Mouse (Mus musculus) intestine, postnatal 0 days (tissue): Measurements from ENCODE around the gene Dnmt3l. TPM values are rescaled to one million over a fixed set of nuclear protein-coding genes. Genes with fewer than 3 reads are reported as not detected.
"Not testable (repeated sequence)": the region's sequence is repeated elsewhere in the genome, so short reads cannot be mapped to it uniquely, and the experiment has no call there.

Experiments
- ATAC-seq: fragments of 200-750 bp; cut with Nextera tagmentation; 2 replicates; pipeline ENCODE4 v1.8.0; 2017; ENCODE audit warnings: mild to moderate bottlenecking, moderate TSS enrichment, moderate library complexity
- H3K27ac ChIP-seq: fragments of 300-500 bp; sonication (generic); 2 replicates; pipeline ENCODE4 v1.5.1; 2014; ENCODE audit warnings: mild to moderate bottlenecking, low read depth, low read length, moderate library complexity
- H3K27me3 ChIP-seq: fragments of 300-500 bp; sonication (generic); replicated peaks from 2 replicates; pipeline ENCODE4 v1.6.1; 2014; ENCODE audit warnings: low read length, mixed read lengths; ENCODE audit not compliant: control insufficient read depth, insufficient read depth
- H3K36me3 ChIP-seq: fragments of 300-500 bp; sonication (generic); 2 replicates; pipeline ENCODE4 v1.6.1; 2014; ENCODE audit warnings: mild to moderate bottlenecking, moderate library complexity; ENCODE audit not compliant: control insufficient read depth, insufficient read depth
- H3K4me1 ChIP-seq: fragments of 300-500 bp; sonication (generic); replicated peaks from 2 replicates; pipeline ENCODE4 v1.6.1; 2014; ENCODE audit warnings: antibody characterized with exemption, low read length, mixed read lengths; ENCODE audit not compliant: control insufficient read depth, insufficient read depth
- H3K4me2 ChIP-seq: fragments of 300-500 bp; sonication (generic); replicated peaks from 2 replicates; pipeline ENCODE4 v1.6.1; 2014; ENCODE audit warnings: low read depth, mild to moderate bottlenecking, moderate library complexity
- H3K4me3 ChIP-seq: fragments of 300-500 bp; sonication (generic); 2 replicates; pipeline ENCODE4 v1.5.1; 2014; ENCODE audit warnings: low read depth, low read length
- H3K9ac ChIP-seq: fragments of 300-500 bp; sonication (generic); 2 replicates; pipeline ENCODE4 v1.6.1; 2014; ENCODE audit warnings: mild to moderate bottlenecking, low read depth, low read length
- H3K9me3 ChIP-seq: fragments of 300-500 bp; sonication (generic); 2 replicates; pipeline ENCODE4 v1.6.1; 2016; ENCODE audit warnings: mixed run types; ENCODE audit not compliant: control insufficient read depth
- CTCF ChIP-seq: sonication (generic); IDR thresholded peaks from 2 replicates; pipeline ENCODE4 v1.5.1; 2016; ENCODE audit warnings: low read depth, mild to moderate bottlenecking, control low read depth, antibody characterized with exemption, moderate library complexity
- WGBS: fragments of 180-500 bp; shearing (Covaris S2); extraction: QIAGEN DNeasy Blood & Tissue Kit; methylation state at CpG from one replicate; pipeline ENCODE4 v1.1.7; 2014; 5-methylcytosine and 5-hydroxymethylcytosine counted together
- polyA plus RNA-seq: library from polyadenylated mRNA; unstranded; fragments of >200 nt; fragmentation: Nextera tagmentation; extraction: Ambion mirVana; gene quantifications from 2 replicates; pipeline ENCODE4 v1.2.1, GENCODE M21; 2015

The Dnmt3l gene
- polyA plus RNA-seq, 1 experiment from 2014 or later = 0.31 TPM

- Histone ChIP-seq H3K27ac (no peak overlapping the region), H3K4me1 (no peaks in the 10 kb centered on the region), H3K27me3 (no peaks in the 10 kb centered on the region), H3K4me2 (no peak overlapping the region), H3K9ac (no peak overlapping the region), H3K9me3 (no peaks in the 10 kb centered on the region), H3K36me3 (no peaks in the 10 kb centered on the region), H3K4me3 (no peak overlapping the region)
- ATAC-seq = no peak
- 89% methylated on average over 23 of the region's 23 CpGs for WGBS
- TF ChIP-seq CTCF = no peak
Measured at GRCm38 (mm10) chr10:78091865-78092724, 50.3 kb downstream of the Dnmt3l start.

- no peaks in the 10 kb centered on the region for H3K4me1 ChIP-seq
- 86% methylated on average over 13 of the region's 13 CpGs for WGBS
- no peak overlapping the region for H3K4me2 ChIP-seq
- no peaks in the 10 kb centered on the region for H3K36me3 ChIP-seq
- no peaks in the 10 kb centered on the region for H3K27me3 ChIP-seq
- no peak overlapping the region for H3K9ac ChIP-seq
- no peak overlapping the region for H3K27ac ChIP-seq
- no peak overlapping the region for H3K4me3 ChIP-seq
- H3K9me3 ChIP-seq = no peaks in the 10 kb centered on the region
- ATAC-seq = no peak
- TF ChIP-seq CTCF = no peak
Measured at GRCm38 (mm10) chr10:78092725-78093029, 50.9 kb downstream of the Dnmt3l start.

- TF ChIP-seq CTCF = no peak
- H3K36me3 ChIP-seq = no peaks in the 10 kb centered on the region
- no peaks in the 10 kb centered on the region for H3K27me3 ChIP-seq
- H3K27ac ChIP-seq = no peak overlapping the region
- no peak overlapping the region for H3K9ac ChIP-seq
- no peak for ATAC-seq
- no peaks in the 10 kb centered on the region for H3K9me3 ChIP-seq
- no peak overlapping the region for H3K4me2 ChIP-seq
- H3K4me3 ChIP-seq = no peak overlapping the region
- H3K4me1 ChIP-seq = no peaks in the 10 kb centered on the region
Measured at GRCm38 (mm10) chr10:78095221-78095620, 53.5 kb downstream of the Dnmt3l start.

- H3K9me3 ChIP-seq = no peaks in the 10 kb centered on the region
- H3K4me1 ChIP-seq = no peaks in the 10 kb centered on the region
- no peak overlapping the region for H3K4me3 ChIP-seq
- WGBS = 76% methylated on average over 5 of the region's 5 CpGs
- no peak overlapping the region for H3K4me2 ChIP-seq
- no peak overlapping the region for H3K27ac ChIP-seq
- H3K9ac ChIP-seq = no peak overlapping the region
- ATAC-seq = no peak
- 0 out of 2 replicates have a peak, but pooled peaks cover 2% of the 10 kb centered on the region for H3K27me3 ChIP-seq
- TF ChIP-seq CTCF = no peak
- no peaks in the 10 kb centered on the region for H3K36me3 ChIP-seq
Measured at GRCm38 (mm10) chr10:78095954-78096931, 54.5 kb downstream of the Dnmt3l start.

GRCm38 (mm10) chr10:78099860-78100259 is 58.1 kb downstream of the Dnmt3l start:
- not testable (repeated sequence) for H3K27ac ChIP-seq, H3K9me3 ChIP-seq, H3K27me3 ChIP-seq, ATAC-seq, H3K4me3 ChIP-seq, H3K36me3 ChIP-seq, H3K9ac ChIP-seq, H3K4me1 ChIP-seq, H3K4me2 ChIP-seq
